Mouse (Mus musculus) hindbrain, postnatal 0 days (tissue): ENCODE measurements at regions not wholly inside any gene's neighbourhood (a gene's known extent, or its start where the extent isn't known, plus 50 kb on each side); places are given as distances from the start of the nearest gene placed in this dataset.
A peak's percentile ranks its signal among the peaks of the same experiment; 100 is the strongest.

Source experiments
- ATAC-seq: fragments of 200-750 bp; cut with Nextera tagmentation; 2 replicates; pipeline ENCODE4 v1.8.0; 2017; ENCODE audit warnings: mild to moderate bottlenecking, moderate TSS enrichment, moderate library complexity
- DNase-seq: peaks from one replicate; pipeline ENCODE4 v3.0.0-alpha.2; 2015; ENCODE audit warnings: low spot score
- H3K27ac ChIP-seq: fragments of 300-500 bp; sonication (generic); 2 replicates; pipeline ENCODE4 v1.5.1; 2014; ENCODE audit warnings: mild to moderate bottlenecking
- H3K27me3 ChIP-seq: fragments of 300-500 bp; sonication (generic); 2 replicates; pipeline ENCODE4 v1.6.1; 2014; ENCODE audit warnings: low read length, mixed read lengths; ENCODE audit not compliant: insufficient read depth
- H3K36me3 ChIP-seq: fragments of 300-500 bp; sonication (generic); 2 replicates; pipeline ENCODE4 v1.6.1; 2014; ENCODE audit warnings: low read length, mixed read lengths; ENCODE audit not compliant: insufficient read depth
- H3K4me1 ChIP-seq: fragments of 300-500 bp; sonication (generic); 2 replicates; pipeline ENCODE4 v1.6.1; 2014; ENCODE audit warnings: antibody characterized with exemption, low read length, mixed read lengths; ENCODE audit not compliant: insufficient read depth
- H3K4me2 ChIP-seq: fragments of 300-500 bp; sonication (generic); 2 replicates; pipeline ENCODE4 v1.6.1; 2014; ENCODE audit warnings: low read depth, mild to moderate bottlenecking, low read length, moderate library complexity, mixed read lengths
- H3K4me3 ChIP-seq: fragments of 300-500 bp; sonication (generic); 2 replicates; pipeline ENCODE4 v1.5.1; 2014; ENCODE audit warnings: low read length
- H3K9ac ChIP-seq: fragments of 300-500 bp; sonication (generic); replicated peaks from 2 replicates; pipeline ENCODE4 v1.6.1; 2014; ENCODE audit warnings: mild to moderate bottlenecking, low read length, moderate library complexity, mixed read lengths
- H3K9me3 ChIP-seq: fragments of 300-500 bp; sonication (generic); 2 replicates; pipeline ENCODE4 v1.6.1; 2016; ENCODE audit warnings: low read length, mixed read lengths
- CTCF ChIP-seq: IDR thresholded peaks from 2 replicates; pipeline ENCODE4 v1.5.1; 2016; ENCODE audit warnings: antibody characterized with exemption, control low read depth, low read depth
- WGBS: fragments of 180-500 bp; shearing (Covaris S2); extraction: QIAGEN DNeasy Blood & Tissue Kit; methylation state at CpG from one replicate; pipeline ENCODE4 v1.1.7; 2014; 5-methylcytosine and 5-hydroxymethylcytosine counted together

DNA sequence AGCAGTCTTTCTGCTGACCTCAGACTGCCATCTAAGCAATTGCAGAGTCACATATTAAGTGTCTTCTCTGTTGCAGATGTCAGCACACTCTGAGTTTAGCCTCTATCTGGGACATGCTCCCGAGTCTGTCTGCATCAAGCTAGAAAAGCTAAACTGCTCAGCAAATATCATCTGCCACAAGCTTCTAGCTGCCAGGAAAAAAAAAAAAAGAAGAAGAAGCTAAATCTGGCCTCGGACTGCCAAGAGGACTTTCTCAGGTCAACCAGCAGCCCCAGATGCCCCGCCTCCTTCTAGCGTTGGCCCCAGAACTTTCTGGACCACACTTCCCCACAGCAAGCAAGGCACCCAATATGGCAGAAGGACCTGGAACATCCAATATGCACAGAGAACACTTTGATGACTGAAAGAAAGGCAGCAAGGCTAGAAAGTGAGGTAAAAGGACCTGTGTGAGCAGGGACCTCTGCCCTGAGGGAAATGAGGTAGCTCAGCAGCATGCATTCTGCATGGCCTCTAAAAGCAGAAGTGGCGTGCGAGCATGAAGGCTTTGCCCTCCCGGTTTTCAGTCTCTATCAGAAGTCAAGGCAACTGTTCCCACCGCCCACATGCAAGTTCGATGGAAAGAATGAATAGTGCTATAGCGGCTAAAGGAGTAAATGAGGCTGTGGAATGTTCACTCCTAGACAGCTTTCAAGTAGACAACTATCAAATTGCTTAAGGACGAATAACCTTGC is 305.8 kb upstream of the Clint1 start:
- Histone ChIP-seq H3K4me3 (no peak overlapping the region), H3K36me3 (no peaks in the 10 kb centered on the region), H3K4me2 (no peak overlapping the region), H3K27ac (no peak overlapping the region), H3K4me1 (no peaks in the 10 kb centered on the region), H3K27me3 (no peaks in the 10 kb centered on the region), H3K9me3 (no peaks in the 10 kb centered on the region), H3K9ac (no peak overlapping the region)
- TF ChIP-seq CTCF: no peak
- no peak for DNase-seq
- WGBS: 90% methylated on average over 11 of the region's 11 CpGs
- no peak for ATAC-seq

DNA sequence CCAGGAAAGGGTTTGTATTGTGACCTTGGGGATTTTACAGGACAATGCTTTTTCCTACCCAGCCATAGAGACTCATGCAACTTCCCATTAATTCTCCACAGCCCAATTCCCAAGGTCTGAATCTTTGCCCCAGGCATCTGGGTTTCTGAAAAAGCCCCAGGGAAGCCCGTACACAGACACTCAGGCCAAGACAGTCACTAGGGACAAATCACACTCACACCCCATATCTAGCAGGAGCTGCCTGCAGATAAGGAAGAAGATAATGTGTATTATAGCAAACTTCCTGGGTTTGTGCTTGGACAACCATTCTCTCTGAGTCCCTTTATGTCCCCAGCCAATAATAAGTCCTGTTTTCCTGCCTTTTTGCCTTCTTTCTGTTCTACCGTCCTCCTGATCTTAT is 305.0 kb upstream of the Clint1 start:
- no peak overlapping the region for H3K4me2 ChIP-seq
- ATAC-seq (no peak), DNase-seq (no peak)
- WGBS: 80% methylated on average over 2 of the region's 2 CpGs
- no peak overlapping the region for H3K27ac ChIP-seq
- no peaks in the 10 kb centered on the region for H3K4me1 ChIP-seq
- H3K9ac ChIP-seq: no peak overlapping the region
- H3K36me3 ChIP-seq: no peaks in the 10 kb centered on the region
- no peaks in the 10 kb centered on the region for H3K27me3 ChIP-seq
- TF ChIP-seq CTCF: no peak
- no peak overlapping the region for H3K4me3 ChIP-seq
- no peaks in the 10 kb centered on the region for H3K9me3 ChIP-seq

DNA sequence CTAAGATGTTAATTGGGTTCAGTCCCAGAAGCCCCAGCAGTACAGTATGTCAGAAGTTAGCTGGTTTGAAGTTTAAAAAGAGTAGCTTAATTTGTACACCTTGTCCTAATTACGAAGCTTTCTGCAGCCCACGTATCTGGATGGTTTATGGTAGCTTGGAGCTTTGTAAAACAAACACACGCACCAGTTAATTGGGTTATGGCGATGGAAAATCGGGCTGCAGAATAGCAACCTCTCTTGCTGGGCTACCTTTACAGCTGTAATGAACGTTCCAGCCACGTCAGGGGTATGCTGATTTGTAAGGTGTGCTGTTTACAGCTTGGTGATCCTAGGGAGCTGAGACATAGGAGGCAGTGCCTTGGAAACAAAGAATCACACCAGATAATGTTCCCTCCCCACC is 301.5 kb upstream of the Clint1 start:
- H3K4me3 ChIP-seq: no peak overlapping the region
- peak; percentile 43 for ATAC-seq

DNA sequence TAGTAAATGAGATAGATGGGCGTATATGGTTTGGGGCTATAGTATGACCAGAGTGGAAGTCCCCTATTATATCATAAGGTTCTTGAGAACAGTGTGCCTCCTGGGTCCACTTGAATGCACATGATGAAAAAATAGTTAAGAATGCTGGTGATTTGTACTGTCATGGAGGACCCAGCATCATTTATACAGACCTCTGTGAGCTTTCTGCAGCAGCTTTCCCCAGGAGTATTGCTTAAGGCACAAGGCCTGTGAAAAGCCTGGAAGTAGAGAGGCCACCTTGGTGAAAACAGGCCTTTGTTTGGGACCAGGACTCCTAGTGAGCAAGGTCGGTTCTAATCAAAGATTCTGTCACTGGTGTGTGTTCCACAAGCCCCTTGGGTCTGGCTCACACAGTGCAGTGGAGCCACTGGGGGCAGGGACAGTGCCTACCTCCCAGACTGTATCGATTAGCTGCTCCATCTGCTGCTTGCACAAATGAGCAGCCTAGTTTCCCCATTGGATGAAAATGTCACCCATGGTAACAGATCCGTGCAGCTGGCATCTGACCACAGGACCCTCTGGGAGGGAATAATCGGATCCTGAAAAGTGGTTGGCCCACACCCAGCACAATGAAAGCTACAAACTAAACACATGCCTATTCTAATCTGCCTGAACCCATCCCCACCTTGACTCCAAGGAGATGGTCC is 274.2 kb upstream of the Clint1 start:
- peak; percentile 64 for DNase-seq

More for the DNA sequence above, 301.5 kb upstream of the Clint1 start:
- no peak for TF ChIP-seq CTCF
- Histone ChIP-seq H3K27ac (peak overlapping the region; percentile 48; the same call in 1 of the 2 replicates), H3K9me3 (no peaks in the 10 kb centered on the region), H3K4me1 (no peaks in the 10 kb centered on the region), H3K27me3 (no peaks in the 10 kb centered on the region), H3K4me2 (no peak overlapping the region), H3K36me3 (no peaks in the 10 kb centered on the region), H3K9ac (no peak overlapping the region)
- 60% methylated on average over 7 of the region's 7 CpGs for WGBS
- DNase-seq: no peak

DNA sequence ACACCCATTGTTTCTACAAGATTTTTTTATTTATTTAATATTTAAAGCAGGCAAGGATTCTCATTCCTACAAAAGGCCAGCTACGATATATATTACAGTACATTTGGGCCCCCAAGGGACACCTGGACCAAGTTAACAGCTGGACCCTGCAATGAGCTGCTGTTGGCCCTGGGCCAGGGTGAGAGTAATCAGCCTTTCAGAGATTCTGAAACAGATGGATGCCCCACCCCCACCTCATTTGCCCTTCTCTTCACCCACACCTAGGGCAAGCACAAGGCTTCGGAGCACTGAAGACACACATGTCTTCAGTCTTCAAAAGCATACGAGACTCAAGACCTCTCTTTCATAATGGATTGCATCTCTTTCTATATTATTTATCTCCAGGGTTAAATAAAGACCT is 259.5 kb upstream of the Clint1 start:
- Histone ChIP-seq H3K4me2 (no peak overlapping the region), H3K27me3 (no peaks in the 10 kb centered on the region), H3K4me3 (no peak overlapping the region), H3K9ac (no peak overlapping the region), H3K4me1 (peaks cover 5% of the 10 kb centered on the region; the same call in 1 of the 2 replicates), H3K27ac (no peak overlapping the region), H3K9me3 (no peaks in the 10 kb centered on the region), H3K36me3 (no peaks in the 10 kb centered on the region)
- ATAC-seq (no peak), DNase-seq (peak; percentile 64)
- no peak for TF ChIP-seq CTCF
- WGBS: 42% methylated on average over 3 of the region's 3 CpGs

More for the DNA sequence above, 274.2 kb upstream of the Clint1 start:
- H3K4me2 ChIP-seq: no peak overlapping the region
- ATAC-seq: peak; percentile 83
- no peak overlapping the region for H3K9ac ChIP-seq
- H3K9me3 ChIP-seq: no peaks in the 10 kb centered on the region
- WGBS: 23% methylated on average over 5 of the region's 5 CpGs
- no peak overlapping the region for H3K27ac ChIP-seq
- no peaks in the 10 kb centered on the region for H3K36me3 ChIP-seq
- H3K4me1 ChIP-seq: peaks cover 4% of the 10 kb centered on the region; the same call in 1 of the 2 replicates
- no peak overlapping the region for H3K4me3 ChIP-seq
- no peaks in the 10 kb centered on the region for H3K27me3 ChIP-seq
- no peak for TF ChIP-seq CTCF

DNA sequence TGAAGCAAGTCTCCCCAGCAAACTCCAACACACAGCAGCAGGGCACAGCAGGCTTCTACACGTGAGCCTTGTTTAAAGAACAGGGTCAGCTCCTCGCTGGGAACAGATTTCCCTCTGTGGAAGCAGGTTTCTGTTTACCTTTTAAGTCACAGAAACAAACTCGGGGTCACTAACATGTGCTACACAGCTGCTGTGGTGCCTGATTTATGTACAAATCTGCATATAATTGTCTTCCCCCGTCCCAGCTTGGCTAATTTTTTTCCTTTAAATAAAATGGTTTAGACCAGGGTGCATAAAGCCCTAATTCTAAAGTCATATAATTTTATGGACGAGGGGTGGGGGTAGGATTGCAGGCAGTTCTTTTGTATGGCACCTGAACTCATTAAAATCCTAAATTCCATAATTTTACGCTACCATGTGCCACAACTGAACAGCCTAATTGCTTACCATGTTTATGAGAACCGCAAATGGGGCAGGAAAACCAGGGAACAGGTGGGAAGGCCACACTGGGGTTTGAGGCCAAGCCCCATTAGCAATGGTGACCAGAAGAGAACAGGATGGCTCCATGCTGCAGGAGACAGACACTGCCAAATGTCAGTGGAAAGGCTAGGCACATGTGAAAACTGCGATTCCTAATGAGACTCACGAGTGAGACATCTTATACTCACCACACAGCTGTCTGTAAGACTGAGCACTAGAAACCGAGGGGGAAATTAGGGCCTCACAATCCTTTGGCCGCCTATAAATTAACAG is 258.8 kb upstream of the Clint1 start:
- Histone ChIP-seq H3K9ac (no peak overlapping the region), H3K27ac (peak overlapping the region; percentile 20; the same call in 1 of the 2 replicates), H3K27me3 (no peaks in the 10 kb centered on the region), H3K4me1 (peaks cover 5% of the 10 kb centered on the region; the same call in 1 of the 2 replicates), H3K9me3 (no peaks in the 10 kb centered on the region), H3K36me3 (no peaks in the 10 kb centered on the region), H3K4me2 (no peak overlapping the region), H3K4me3 (no peak overlapping the region)
- ATAC-seq (0 out of 2 replicates have a peak, but pooled peaks have one; percentile 43), DNase-seq (peak; percentile 37)
- no peak for TF ChIP-seq CTCF
- 41% methylated on average over 11 of the region's 11 CpGs for WGBS
